Mouse (Mus musculus): ENCODE results near the gene Shbg.

DNA sequence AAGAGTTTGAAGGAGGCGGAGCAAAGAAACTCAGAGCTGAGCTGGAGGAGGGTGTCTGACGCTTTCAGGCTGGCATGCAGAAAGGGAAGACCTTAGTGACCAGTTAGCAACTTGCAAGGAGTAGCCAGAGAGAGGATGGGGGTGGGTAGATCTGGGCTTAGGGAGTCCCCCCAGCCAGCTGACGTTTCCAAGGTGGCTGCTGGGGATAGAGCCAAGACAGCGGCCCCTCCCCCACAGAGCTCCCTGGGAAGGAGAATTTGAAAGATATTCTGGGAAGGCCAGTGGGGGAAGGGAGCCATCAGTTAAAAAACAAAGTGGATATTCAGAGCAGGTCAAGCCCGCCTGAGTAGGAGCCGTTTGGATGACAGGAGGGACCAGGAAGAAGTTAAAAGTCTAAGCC lies 17.6 kb downstream of the Shbg start:
- TF ChIP-seq CTCF (IDR thresholded peaks at IDR 0.05; ENCODE audit: insufficient read depth, low read depth, low read length), result no peak
- no peak for TF ChIP-seq POLR2A (IDR thresholded peaks at IDR 0.05; ENCODE audit: insufficient read depth, low read depth, low read length)

Data from olfactory bulb, adult 2 months (tissue).